Mouse (Mus musculus): ENCODE results near the gene Aadacl2. TPM values are rescaled to one million over a fixed set of nuclear protein-coding genes. Genes with fewer than 3 reads are reported as not detected.

Aadacl2 gene
- polyA plus RNA-seq (2012; fragmentation: generic; extraction: Trizol), result not detected

- no peak within 1 kb of the TSS for H3ac ChIP-seq (ENCODE audit: control insufficient read depth, insufficient read length)
- no peak for TF ChIP-seq SRF (IDR thresholded peaks at IDR 0.05; ENCODE audit: control insufficient read depth, insufficient read length, low read depth)
- TF ChIP-seq TCF12 (IDR thresholded peaks at IDR 0.05; ENCODE audit: insufficient read depth, poor library complexity, severe bottlenecking), result no peak
- no peak for TF ChIP-seq E2F4 (IDR thresholded peaks at IDR 0.05; ENCODE audit: insufficient read depth)
- no peak for TF ChIP-seq CEBPB (IDR thresholded peaks at IDR 0.05; ENCODE audit: insufficient read depth, poor library complexity, severe bottlenecking)
- TF ChIP-seq POLR2A (IDR thresholded peaks at IDR 0.05; ENCODE audit: insufficient read length, low read depth), result no peak
- no peak for TF ChIP-seq MYOD1 (IDR thresholded peaks at IDR 0.05; ENCODE audit: control insufficient read depth in 1 of 3, insufficient read length in 2 of 3, low read depth in 2 of 3)
- TF ChIP-seq MAX (IDR thresholded peaks at IDR 0.05; ENCODE audit: low read depth), result no peak
- TF ChIP-seq TCF3 (IDR thresholded peaks at IDR 0.05; ENCODE audit: insufficient read length, low read depth), result no peak
- TF ChIP-seq USF1 (IDR thresholded peaks at IDR 0.05; ENCODE audit: low read depth), result no peak
- H3K79me2 ChIP-seq (ENCODE audit: control insufficient read depth, insufficient read depth), result no peaks in the 10 kb centered on the region
- H3K36me3 ChIP-seq (ENCODE audit: control insufficient read depth, insufficient read depth), result no peaks in the 10 kb centered on the region
- H3K4me2 ChIP-seq (ENCODE audit: low read depth), result no peak within 1 kb of the TSS
- H3K4me3 ChIP-seq, result no peak within 1 kb of the TSS
- H3K27me3 ChIP-seq (ENCODE audit: control insufficient read depth, insufficient read depth, insufficient read length), result no peaks in the 10 kb centered on the region
Observed at GRCm38 (mm10) chr3:60006443-60006842, at the start of gene Aadacl2. Gene Aadacl2 (plus strand): TSS chr3:60006743.

- H3K27me3 ChIP-seq (ENCODE audit: control insufficient read depth, insufficient read depth, insufficient read length), result no peaks in the 10 kb centered on the region
- no peaks in the 10 kb centered on the region for H3K36me3 ChIP-seq (ENCODE audit: control insufficient read depth, insufficient read depth)
- no peak overlapping the region for H3ac ChIP-seq (ENCODE audit: control insufficient read depth, insufficient read length)
- H3K79me2 ChIP-seq (ENCODE audit: control insufficient read depth, insufficient read depth), result no peaks in the 10 kb centered on the region
- no peak overlapping the region for H3K4me3 ChIP-seq
- H3K4me2 ChIP-seq (ENCODE audit: low read depth), result no peak overlapping the region
- TF ChIP-seq MAX (IDR thresholded peaks at IDR 0.05; ENCODE audit: low read depth) (no peak), MYOG (IDR thresholded peaks at IDR 0.05; ENCODE audit: control insufficient read depth in 1 of 3, insufficient read depth in 1 of 3, insufficient read length in 2 of 3, low read depth in 2 of 3) (no peak), POLR2A (IDR thresholded peaks at IDR 0.05; ENCODE audit: insufficient read length, low read depth) (no peak), E2F4 (IDR thresholded peaks at IDR 0.05; ENCODE audit: insufficient read depth) (no peak), USF1 (IDR thresholded peaks at IDR 0.05; ENCODE audit: low read depth) (no peak), CEBPB (IDR thresholded peaks at IDR 0.05; ENCODE audit: insufficient read depth, poor library complexity, severe bottlenecking) (no peak), REST (IDR thresholded peaks at IDR 0.05; ENCODE audit: insufficient read depth, insufficient read length) (no peak), MYOD1 (IDR thresholded peaks at IDR 0.05; ENCODE audit: control insufficient read depth in 1 of 3, insufficient read length in 2 of 3, low read depth in 2 of 3) (no peak), POLR2AphosphoS2 (IDR thresholded peaks at IDR 0.05; ENCODE audit: insufficient read length, low read depth) (no peak), SRF (IDR thresholded peaks at IDR 0.05; ENCODE audit: control insufficient read depth, insufficient read length, low read depth) (no peak), TCF12 (IDR thresholded peaks at IDR 0.05; ENCODE audit: insufficient read depth, poor library complexity, severe bottlenecking) (no peak), TCF3 (IDR thresholded peaks at IDR 0.05; ENCODE audit: insufficient read length, low read depth) (no peak)
Observed at GRCm38 (mm10) chr3:59970891-59971290, 35.7 kb upstream of the Aadacl2 start.

GRCm38 (mm10) chr3:59974591-59974990 is 32.0 kb upstream of the Aadacl2 start:
- Histone ChIP-seq H3K79me2 (ENCODE audit: control insufficient read depth, insufficient read depth) (no peaks in the 10 kb centered on the region), H3K36me3 (ENCODE audit: control insufficient read depth, insufficient read depth) (no peaks in the 10 kb centered on the region), H3ac (ENCODE audit: control insufficient read depth, insufficient read length) (no peak overlapping the region), H3K27me3 (ENCODE audit: control insufficient read depth, insufficient read depth, insufficient read length) (no peaks in the 10 kb centered on the region), H3K4me3 (no peak overlapping the region), H3K4me2 (ENCODE audit: low read depth) (no peak overlapping the region)
- TF ChIP-seq TCF12 (IDR thresholded peaks at IDR 0.05; ENCODE audit: insufficient read depth, poor library complexity, severe bottlenecking), result no peak
- TF ChIP-seq CEBPB (IDR thresholded peaks at IDR 0.05; ENCODE audit: insufficient read depth, poor library complexity, severe bottlenecking), result no peak
- TF ChIP-seq SRF (IDR thresholded peaks at IDR 0.05; ENCODE audit: control insufficient read depth, insufficient read length, low read depth), result no peak
- TF ChIP-seq MYOD1 (IDR thresholded peaks at IDR 0.05; ENCODE audit: control insufficient read depth in 1 of 3, insufficient read length in 2 of 3, low read depth in 2 of 3), result no peak
- TF ChIP-seq E2F4 (IDR thresholded peaks at IDR 0.05; ENCODE audit: insufficient read depth), result no peak
- no peak for TF ChIP-seq REST (IDR thresholded peaks at IDR 0.05; ENCODE audit: insufficient read depth, insufficient read length)
- no peak for TF ChIP-seq POLR2AphosphoS2 (IDR thresholded peaks at IDR 0.05; ENCODE audit: insufficient read length, low read depth)
- no peak for TF ChIP-seq TCF3 (IDR thresholded peaks at IDR 0.05; ENCODE audit: insufficient read length, low read depth)
- no peak for TF ChIP-seq POLR2A (IDR thresholded peaks at IDR 0.05; ENCODE audit: insufficient read length, low read depth)
- no peak for TF ChIP-seq MAX (IDR thresholded peaks at IDR 0.05; ENCODE audit: low read depth)
- no peak for TF ChIP-seq USF1 (IDR thresholded peaks at IDR 0.05; ENCODE audit: low read depth)
- no peak for TF ChIP-seq MYOG (IDR thresholded peaks at IDR 0.05; ENCODE audit: control insufficient read depth in 1 of 3, insufficient read depth in 1 of 3, insufficient read length in 2 of 3, low read depth in 2 of 3)

DNA sequence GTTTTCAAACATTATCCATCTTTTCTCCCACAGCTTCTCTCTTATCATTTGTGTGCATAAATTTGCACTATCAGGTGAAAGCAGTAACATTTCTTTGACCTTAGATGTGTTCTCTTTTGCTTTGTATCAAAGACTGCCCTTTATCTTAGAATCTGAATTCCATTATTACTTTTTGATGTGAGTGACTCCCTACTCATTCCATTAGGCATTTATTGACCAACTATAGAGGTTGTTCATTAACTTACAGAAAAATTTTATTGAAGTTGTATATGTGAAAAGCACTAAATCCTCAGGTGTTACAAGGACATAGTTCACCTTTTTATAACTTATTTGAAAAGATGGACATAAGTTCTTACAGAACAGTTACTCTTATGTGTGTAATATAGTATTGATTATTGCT is 2.9 kb upstream of the Aadacl2 start:
- Histone ChIP-seq H3K27me3 (ENCODE audit: control insufficient read depth, insufficient read depth, insufficient read length) (no peaks in the 10 kb centered on the region), H3K79me2 (ENCODE audit: control insufficient read depth, insufficient read depth) (no peaks in the 10 kb centered on the region), H3ac (ENCODE audit: control insufficient read depth, insufficient read length) (no peak overlapping the region), H3K4me3 (no peak overlapping the region), H3K4me2 (ENCODE audit: low read depth) (no peak overlapping the region), H3K36me3 (ENCODE audit: control insufficient read depth, insufficient read depth) (no peaks in the 10 kb centered on the region)
- TF ChIP-seq SRF (IDR thresholded peaks at IDR 0.05; ENCODE audit: control insufficient read depth, insufficient read length, low read depth) (no peak), REST (IDR thresholded peaks at IDR 0.05; ENCODE audit: insufficient read depth, insufficient read length) (no peak), POLR2AphosphoS2 (IDR thresholded peaks at IDR 0.05; ENCODE audit: insufficient read length, low read depth) (no peak), TCF12 (IDR thresholded peaks at IDR 0.05; ENCODE audit: insufficient read depth, poor library complexity, severe bottlenecking) (no peak), MYOG (IDR thresholded peaks at IDR 0.05; ENCODE audit: control insufficient read depth in 1 of 3, insufficient read depth in 1 of 3, insufficient read length in 2 of 3, low read depth in 2 of 3) (no peak), E2F4 (IDR thresholded peaks at IDR 0.05; ENCODE audit: insufficient read depth) (no peak), CEBPB (IDR thresholded peaks at IDR 0.05; ENCODE audit: insufficient read depth, poor library complexity, severe bottlenecking) (no peak), MYOD1 (IDR thresholded peaks at IDR 0.05; ENCODE audit: control insufficient read depth in 1 of 3, insufficient read length in 2 of 3, low read depth in 2 of 3) (no peak), USF1 (IDR thresholded peaks at IDR 0.05; ENCODE audit: low read depth) (no peak), POLR2A (IDR thresholded peaks at IDR 0.05; ENCODE audit: insufficient read length, low read depth) (no peak), TCF3 (IDR thresholded peaks at IDR 0.05; ENCODE audit: insufficient read length, low read depth) (no peak), MAX (IDR thresholded peaks at IDR 0.05; ENCODE audit: low read depth) (no peak)

All from myocyte (in vitro differentiated cells).